Comparison of ENCODE assay signal across 8 mouse cellular contexts in the genomic region with DNA sequence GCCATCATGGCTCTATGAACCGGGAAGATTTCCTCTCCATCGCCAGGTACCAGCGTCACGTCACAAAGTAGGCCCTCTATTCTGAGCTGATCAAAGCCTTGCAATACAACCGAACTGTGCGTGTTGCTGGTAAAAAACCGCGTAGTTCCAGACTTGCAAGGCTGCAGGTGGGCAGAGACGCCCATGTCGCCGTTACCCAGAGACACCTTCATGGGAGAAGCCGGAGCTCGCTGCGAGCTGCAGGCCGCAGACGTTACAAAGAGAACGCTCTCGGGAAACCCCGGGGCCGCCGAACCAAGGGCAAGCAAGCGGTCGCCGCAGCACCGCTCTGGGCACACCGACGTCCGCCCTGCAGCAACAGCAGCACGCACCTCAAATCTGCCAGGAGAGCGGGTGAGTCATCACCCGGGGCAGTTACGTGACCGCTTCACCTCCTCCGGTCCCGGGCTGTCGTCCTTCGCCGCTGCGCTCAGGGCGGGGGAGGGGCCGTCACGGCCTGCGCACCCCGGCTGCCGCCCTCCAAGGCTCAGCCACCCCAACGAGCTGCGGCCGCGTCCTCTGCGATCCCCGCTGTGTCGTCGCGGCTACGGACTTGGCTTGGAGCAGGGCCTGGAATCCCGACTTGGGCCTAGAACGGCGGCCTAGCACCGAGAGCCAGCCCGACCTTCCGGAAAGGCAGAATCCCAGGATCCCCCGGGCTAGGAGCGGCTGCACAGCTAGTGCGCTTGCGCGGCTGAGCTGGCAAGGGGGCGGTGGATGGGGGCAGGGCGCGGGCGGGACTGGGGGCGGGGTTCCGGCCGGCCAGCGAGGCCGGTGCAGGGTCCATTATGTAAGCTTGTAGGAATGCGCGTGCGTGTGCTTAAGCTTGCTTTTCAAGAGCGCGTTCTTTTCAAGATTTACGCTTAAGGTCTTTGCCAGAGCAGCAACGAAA. TPM values are rescaled to one million over a fixed set of nuclear protein-coding genes. Genes with fewer than 3 reads are reported as not detected.
DNase-seq lines count a peak whose midpoint lies in the region; ATAC-seq lines count a peak whose summit lies in the region.

A gene (plus strand): TSS at position 15 of the 931 bp plus-strand sequence.
A gene (minus strand): TSS at position 675 of the 931 bp plus-strand sequence.

- intact Hi-C loops in left cerebral cortex, postnatal 10 days (cut with DNase I), result no loop called here

- peak; percentile 96 for DNase-seq in adipocyte (ENCODE audit: low spot score)
- peak; percentile 98 for DNase-seq in embryo, embryonic 10 days (ENCODE audit: low spot score)
- peak; percentile 95 for DNase-seq in gastrocnemius, postnatal 10 days
- DNase-seq in left cerebral cortex, postnatal 10 days (ENCODE audit: extremely low spot score in 1 of 2, low spot score in 2 of 2), result peak; percentile 88 to 95
- DNase-seq in right cerebral cortex, postnatal 25 days, result peak; percentile 90
- peak; percentile 92 to 93 for DNase-seq in urinary bladder, postnatal 4 days (ENCODE audit: low spot score in 2 of 2)

- peak; percentile 75 for ATAC-seq in inflammation-experienced regulatory T-cells, adult 6 months
- peak; percentile 89 for ATAC-seq in megakaryocyte-erythroid progenitor cell, adult 5-6 weeks (replicated peaks; ENCODE audit: low FRiP score, low TSS enrichment, poor library complexity, severe bottlenecking)

RNA-seq across cellular contexts. Expression of the first gene that starts in this region (rescaled TPM):
- total RNA-seq in gastrocnemius, postnatal 10 days (2021), result under 1 TPM; 0.31 to 0.34 TPM
- not detected for polyA plus RNA-seq in inflammation-experienced regulatory T-cells, adult 6 months (2017; shearing (Covaris generic))
- 1 to 10 TPM; 1.8 to 2.0 TPM for total RNA-seq in left cerebral cortex, postnatal 10 days (2021)
- total RNA-seq in megakaryocyte-erythroid progenitor cell, adult 5-6 weeks (2014; fragmentation: Nextera tagmentation), result not detected in 2 replicates
- total RNA-seq in megakaryocyte-erythroid progenitor cell, adult 5-6 weeks (2017), result 1.1 and 1.5 TPM in 2 replicates

RNA-seq across cellular contexts. Expression of the second gene that starts in this region (rescaled TPM):
- 10 to 100 TPM; 57.1 to 66.3 TPM for total RNA-seq in gastrocnemius, postnatal 10 days (2021)
- polyA plus RNA-seq in inflammation-experienced regulatory T-cells, adult 6 months (2017; shearing (Covaris generic)), result 10 to 100 TPM; 34.2 to 37.3 (median 35.5) TPM
- 100 to 1,000 TPM; 105 to 107 TPM for total RNA-seq in left cerebral cortex, postnatal 10 days (2021)
- 37.1 and 50.0 TPM in 2 replicates for total RNA-seq in megakaryocyte-erythroid progenitor cell, adult 5-6 weeks (2014; fragmentation: Nextera tagmentation)
- total RNA-seq in megakaryocyte-erythroid progenitor cell, adult 5-6 weeks (2017), result 67.3 and 88.5 TPM in 2 replicates

Comparison
In these comparisons a context has a peak if more than half of its experiments do, and no peak if none do; other contexts are left out.
1. Peak in every context shown above with its lines: DNase-seq and ATAC-seq.